Mouse (Mus musculus): ENCODE results near the gene Gpr160. TPM values are rescaled to one million over a fixed set of nuclear protein-coding genes. Genes with fewer than 3 reads are reported as not detected.
"Not testable (repeated sequence)": the region's sequence is repeated elsewhere in the genome, so short reads cannot be mapped to it uniquely, and the experiment has no call there.

Gene Gpr160
- under 1 TPM; 0.50 to 0.81 TPM for total RNA-seq (2021)

DNA sequence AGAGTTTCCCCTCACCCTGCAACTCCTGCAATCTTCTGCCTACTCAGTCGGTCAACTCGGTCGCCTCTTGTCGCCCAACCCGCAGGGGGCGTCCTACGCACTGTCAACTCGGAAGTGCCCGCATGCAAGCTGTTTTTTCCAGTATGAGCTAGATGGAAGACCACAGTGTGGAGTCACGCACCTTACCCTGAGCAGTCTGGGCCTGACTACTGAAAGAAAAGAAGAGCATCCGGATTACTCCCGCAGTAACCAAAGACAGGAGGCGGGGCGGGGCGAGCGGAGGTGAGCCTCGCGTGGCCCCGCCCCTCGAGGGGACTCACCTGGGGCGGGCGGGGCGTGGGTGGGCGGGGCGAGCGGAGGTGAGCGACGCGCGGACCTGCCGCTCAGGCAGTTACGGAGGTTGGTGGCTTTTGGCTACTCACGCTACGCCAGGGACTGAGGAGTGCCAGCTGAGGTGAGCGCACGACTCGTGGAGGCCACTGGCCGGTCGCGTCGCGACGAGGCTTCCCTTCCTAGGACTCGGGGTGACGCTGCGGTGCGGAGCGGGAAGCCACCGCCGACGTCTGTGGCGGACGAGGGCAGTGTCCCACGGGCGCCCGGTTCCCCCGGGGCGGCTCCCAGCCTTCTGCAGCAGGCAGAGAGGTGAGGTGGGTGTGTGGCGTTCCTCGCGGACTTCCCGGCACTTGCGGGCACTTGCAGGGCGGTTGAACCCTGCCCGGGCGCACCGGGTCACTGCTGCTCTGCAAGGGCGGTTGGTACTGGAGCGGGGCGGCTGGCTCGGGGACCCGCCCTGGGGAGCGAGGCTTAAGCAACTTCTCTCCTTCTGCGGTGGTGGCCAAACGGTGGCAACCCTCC, at the start of gene Gpr160:
Gene Gpr160, plus strand, starts transcription at position 347 of the 855 bp plus-strand sequence.
- peak; percentile 66 to 76 for DNase-seq
- intact Hi-C loops (cut with DNase I), result loop anchor here (10.0 kb wide), 1 partner anchor 279 kb away; no protein-coding TSS in a partner anchor

DNA sequence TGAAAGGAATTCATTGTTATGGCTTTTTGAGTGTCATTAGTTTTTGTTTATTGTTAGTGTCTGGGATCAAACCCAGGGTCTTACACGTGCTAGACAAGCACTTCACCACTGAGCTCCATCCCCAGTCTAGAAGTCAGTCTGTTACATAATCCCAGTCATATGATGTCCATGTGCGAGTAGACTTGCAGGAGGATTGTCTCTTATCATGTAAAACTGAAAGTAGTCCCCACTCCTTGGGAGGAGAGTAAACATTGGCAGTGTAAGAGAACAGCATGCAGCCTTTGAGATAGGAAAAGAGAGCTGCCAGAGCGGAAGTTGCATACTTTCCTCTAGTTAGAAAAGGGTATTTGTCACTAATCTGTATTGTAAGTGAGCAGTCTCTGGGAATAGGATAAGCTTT, 42.9 kb upstream of the Gpr160 start:
- peak; percentile 20 to 21 for DNase-seq
- intact Hi-C loops (cut with DNase I), result loop anchor here (5.0 kb wide), 1 partner anchor 211 kb away; the partner anchor contains the start of gene Mynn

DNA sequence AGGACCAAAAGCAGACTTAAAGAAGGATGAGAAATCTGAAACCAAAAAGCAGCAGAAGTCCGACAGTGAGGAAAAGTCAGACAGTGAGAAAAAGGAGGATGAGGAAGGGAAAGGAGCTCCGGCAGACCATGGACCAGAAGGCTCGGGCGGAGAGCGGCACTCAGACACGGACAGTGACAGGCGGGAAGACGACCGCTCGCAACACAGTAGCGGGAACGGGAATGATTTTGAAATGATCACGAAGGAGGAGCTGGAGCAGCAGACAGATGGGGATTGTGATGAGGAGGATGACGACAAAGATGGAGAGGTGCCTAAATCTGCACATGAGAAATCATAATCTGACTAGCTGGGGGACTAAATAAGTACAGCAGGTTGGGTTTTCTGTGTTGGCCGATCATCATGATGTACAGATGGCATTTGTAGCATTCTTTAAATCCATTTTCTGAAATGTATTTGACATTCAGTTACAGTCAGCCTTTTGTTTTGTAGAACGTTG, 37.1 kb upstream of the Gpr160 start:
- intact Hi-C loops (cut with DNase I), result no loop called here
- DNase-seq, result no peak

DNA sequence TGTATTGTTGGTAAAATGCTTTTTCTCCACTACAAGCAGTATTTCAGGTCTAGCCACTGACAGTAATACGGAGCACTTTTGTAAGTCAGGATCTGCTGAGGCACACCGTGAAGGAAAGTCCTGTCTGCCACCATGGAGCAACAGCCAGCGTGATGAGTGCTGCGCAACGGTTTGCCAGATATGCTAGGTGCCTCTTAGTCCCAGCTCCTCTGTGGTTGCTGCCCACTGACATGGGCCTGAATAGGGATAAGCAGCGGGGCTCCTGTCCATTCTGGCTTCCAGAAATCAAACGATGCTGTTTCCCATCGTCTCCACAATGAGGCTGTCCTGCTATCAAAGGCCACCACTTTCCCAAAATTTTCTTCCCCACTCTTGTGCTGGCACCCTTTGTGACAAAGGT, 33.6 kb upstream of the Gpr160 start:
- intact Hi-C loops (cut with DNase I), result no loop called here
- no peak for DNase-seq

DNA sequence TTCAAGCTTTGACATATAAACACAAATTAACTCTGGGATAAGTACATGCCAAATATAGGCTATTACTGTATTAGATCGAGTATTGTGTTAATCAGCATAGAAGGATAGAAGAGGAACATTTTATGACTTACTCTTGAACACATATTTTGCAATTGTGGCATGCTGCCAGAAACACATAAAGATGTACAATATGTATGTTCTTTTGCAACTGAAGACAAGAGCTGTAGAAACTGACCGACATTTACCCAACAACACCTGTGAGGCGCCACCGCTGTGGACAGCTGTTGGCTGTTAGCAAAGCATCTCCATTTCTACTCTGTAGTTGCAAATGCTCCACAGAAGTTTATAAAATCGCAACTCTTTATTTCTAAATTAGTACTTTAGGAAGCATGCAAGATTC, 29.7 kb upstream of the Gpr160 start:
- DNase-seq, result no peak
- intact Hi-C loops (cut with DNase I), result no loop called here

DNA sequence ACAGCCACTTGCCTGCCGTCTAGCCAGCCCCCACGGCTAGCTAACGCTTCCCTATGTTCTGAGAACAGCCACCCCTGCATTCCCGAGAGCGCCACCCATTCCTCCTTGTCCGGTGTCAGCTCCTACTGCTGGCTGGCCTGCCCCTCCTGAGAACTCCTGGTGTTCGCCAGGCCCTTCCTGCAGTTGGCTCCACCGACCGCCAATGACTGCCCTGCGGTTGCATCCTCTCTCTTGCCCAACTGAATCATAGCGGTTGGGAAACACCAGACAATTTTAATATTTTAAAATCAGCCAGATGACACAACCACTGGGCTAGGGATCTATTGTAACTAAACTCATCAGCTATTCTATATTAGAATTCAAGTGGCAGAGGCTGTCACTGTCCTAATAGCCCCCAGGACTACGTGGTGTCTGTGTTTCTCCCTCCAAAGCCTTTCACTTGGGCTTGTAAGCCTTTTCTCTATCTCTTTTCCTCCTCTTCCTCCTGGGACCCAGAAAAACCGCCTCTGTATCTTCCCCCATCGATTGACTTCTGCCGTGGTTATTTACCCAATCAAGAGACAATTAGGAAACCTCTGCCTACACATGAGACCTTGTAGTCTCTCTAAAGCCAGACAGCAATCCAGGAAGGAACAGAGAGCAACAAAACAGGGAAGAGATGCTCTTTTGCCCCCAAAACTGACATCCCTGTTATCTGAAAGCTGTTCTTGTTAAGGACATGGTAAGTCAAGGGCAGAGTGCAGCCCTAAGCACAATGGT, 23.7 kb upstream of the Gpr160 start:
- intact Hi-C loops (cut with DNase I), result no loop called here
- DNase-seq, result no peak

DNA sequence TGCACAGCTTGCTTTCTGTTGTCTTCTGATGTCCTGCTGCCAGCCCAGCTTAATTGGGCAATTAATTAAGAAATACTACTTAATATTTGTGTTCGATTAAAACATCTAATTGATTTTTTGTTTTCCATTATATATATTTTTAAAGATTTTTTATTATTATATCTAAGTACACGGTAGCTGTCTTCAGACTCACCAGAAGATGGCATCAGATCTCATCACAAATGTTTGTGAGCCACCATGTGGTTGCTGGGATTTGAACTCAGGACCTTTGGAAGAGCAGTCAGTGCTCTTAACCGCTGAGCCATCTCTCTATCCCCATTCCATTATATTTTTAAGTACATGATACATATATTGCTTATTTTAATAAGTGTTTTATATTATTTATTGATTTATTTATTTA, 22.5 kb upstream of the Gpr160 start:
- intact Hi-C loops (cut with DNase I), result no loop called here
- no peak for DNase-seq

DNA sequence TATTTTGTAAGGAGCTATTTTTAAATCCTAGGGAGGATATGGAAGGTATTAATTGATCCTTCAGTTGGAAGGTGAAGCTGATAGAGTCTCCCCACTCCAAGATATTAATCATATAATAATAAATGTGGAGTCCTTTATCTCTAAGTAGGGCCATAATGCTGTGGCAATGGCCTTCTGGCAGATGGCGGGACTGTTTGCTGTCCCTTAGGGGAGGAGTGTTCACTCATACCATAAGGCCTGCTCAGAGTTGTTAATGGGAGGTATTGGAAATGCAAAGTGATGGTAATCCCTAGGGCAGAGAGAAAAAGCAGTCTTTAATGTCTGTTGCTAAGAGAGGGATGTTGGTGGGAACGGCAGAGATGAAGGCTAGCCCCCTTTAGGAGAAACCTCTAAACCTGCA, 10.0 kb upstream of the Gpr160 start:
- intact Hi-C loops (cut with DNase I), result no loop called here
- no peak for DNase-seq

DNA sequence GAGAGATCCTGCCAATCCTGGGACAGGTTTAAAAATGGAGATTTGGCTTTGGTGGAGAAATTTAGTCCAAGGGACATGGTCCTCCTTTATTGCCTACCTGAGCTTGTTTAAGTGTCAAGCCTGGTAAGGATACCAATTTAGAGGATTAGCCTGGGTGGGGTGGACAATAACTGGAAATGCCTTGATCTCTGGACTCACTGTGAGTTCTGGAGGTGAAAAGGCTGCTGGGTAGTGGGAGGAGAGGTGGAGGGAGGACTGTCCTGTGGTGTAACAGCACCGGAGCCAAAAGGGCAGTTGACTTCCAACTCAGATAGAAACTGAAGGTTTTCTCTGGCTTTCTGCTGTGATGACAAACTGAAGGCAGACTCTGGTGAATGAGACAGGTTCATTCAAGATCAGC, 8.3 kb upstream of the Gpr160 start:
- intact Hi-C loops (cut with DNase I), result no loop called here
- no peak for DNase-seq

DNA sequence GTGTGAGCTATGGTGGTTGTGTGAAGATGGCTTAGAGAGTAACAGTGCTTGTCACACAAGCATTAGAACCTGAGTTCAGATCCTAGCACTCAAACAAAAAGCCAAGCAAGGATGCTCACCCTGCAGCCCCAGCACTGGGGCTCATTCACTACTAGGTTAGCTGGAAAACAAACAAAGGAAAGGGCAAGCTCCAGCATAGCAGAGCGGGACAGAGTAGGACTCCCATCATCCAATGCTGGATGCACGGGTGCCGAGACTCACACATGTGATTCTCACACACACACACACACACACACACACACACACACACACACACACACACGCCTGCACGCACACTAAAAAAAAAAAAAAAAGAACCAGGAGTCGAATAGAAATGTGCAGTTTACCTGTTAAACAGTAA, 4.3 kb upstream of the Gpr160 start:
- intact Hi-C loops (cut with DNase I), result loop anchor here (10.0 kb wide), 1 partner anchor 283 kb away; no protein-coding TSS in a partner anchor

DNA sequence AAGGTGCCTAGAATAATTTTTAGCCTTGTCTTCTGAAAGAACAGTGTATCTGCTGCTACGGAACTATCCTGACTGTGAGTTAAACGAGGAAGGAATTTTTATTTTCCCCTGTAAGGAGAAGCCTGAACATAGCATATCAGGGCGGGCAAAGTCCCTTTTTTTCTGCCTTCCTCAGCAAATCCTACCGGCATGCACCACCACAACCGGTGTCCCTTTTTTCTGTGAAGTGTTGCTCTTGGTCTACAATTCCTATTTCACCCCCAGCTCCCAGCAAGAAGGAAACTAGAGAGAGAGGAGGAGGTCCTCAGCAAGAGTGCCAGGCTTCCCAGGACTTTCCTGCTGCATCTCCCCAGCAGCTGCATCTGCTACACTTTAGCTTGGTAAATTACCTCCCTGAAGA, 2.2 kb upstream of the Gpr160 start:
- intact Hi-C loops (cut with DNase I), result loop anchor here (10.0 kb wide), 1 partner anchor 281 kb away; no protein-coding TSS in a partner anchor

More for the DNA sequence above, 4.3 kb upstream of the Gpr160 start:
- no peak for DNase-seq

DNA sequence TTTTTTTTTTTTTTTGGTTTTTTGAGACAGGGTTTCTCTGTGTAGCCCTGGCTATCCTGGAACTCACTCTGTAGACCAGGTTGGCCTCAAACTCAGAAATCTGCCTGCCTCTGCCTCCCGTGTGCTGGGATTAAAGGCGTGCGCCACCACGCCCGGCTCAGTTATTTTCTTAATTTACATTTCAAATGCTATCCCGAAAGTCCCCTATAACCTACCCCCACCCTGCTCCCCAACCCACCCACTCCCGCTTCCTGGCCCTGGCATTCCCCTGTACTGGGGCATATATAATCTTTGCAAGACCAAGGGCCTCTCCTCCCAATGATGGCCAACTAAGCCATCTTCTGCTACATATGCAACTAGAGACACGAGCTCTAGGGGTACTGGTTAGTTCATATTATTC, 3.8 kb downstream of the Gpr160 start:
- intact Hi-C loops (cut with DNase I), result loop anchor here (10.0 kb wide), 1 partner anchor 275 kb away; no protein-coding TSS in a partner anchor
- DNase-seq, result not testable (repeated sequence)

More for the DNA sequence above, 2.2 kb upstream of the Gpr160 start:
- no peak for DNase-seq

DNA sequence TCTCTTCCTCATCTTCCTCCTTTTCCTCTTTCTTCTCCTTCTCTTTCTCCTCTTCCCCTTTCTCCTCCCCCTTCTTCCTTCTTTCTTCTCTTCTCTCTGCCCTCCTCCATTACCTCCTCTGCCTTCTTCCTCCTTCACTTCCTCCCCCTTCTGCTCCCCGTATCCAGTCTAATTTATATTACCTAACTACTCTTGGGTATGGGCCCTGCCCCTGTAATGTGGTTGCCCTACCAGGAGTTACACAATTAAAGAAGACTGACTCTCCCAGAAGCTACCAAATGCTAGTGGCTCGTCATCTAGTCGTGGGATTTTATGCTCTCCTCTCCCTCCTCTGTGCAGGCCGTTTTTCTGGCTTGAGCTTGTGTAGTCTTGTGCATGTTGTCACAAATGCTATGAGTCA, 5.0 kb downstream of the Gpr160 start:
- no peak for DNase-seq
- intact Hi-C loops (cut with DNase I), result no loop called here

DNA sequence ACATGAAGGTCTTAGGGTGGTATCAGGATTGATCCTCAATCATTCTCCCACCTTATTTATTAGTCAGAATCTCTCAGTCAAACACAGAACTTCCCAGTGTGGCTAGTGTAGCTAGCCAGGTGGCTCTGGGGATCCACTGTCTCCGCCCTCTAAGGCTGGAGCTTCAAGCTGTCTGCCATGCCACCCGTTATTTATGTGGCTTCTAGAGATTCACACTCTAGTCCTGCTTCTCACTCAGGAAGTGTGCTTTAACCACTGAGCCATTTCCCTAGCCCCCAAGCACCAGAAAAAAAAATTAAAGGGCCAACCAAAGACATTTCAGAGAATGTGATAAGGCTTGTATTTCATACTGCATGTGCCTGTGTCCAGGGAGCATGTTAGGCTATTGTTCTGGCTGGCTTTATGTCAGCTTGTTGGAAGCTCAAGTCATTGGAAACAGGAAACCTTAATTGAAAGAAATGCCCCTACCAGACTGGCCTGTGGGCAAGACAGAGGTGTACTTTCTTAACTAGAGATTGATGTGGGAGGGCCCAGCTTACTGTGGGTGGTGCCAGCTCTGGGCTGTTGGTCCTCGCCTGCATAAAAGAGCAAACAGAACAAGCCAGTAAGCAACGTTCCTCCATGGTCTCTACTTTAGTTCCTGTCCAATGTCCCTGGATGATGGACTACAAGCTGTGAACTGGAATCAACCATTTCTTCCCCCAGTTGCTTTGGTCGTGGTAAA, 8.1 kb downstream of the Gpr160 start:
- intact Hi-C loops (cut with DNase I), result no loop called here

DNA sequence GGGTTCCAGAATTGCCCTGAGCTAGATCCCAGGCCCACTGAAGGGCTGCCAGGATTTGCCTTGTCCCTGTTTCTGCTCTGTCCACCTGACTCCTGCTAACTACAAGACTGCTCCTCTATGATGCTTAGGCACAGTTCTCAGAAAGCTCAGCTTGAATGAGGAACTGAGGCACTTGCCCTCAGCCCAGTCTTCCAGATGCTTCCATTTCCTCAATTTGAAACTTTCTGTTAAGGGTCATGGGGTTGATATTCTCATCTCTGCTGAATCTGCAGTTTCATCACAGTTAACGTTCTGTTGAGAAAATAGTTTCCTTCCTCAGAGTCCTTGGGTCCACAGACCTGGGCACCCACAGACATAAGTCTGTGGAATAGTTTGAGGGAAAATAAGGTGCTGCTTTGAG, 8.9 kb downstream of the Gpr160 start:
- intact Hi-C loops (cut with DNase I), result no loop called here
- peak in 1 of 2 experiments; percentile 7 for DNase-seq

More for the DNA sequence above, 8.1 kb downstream of the Gpr160 start:
- DNase-seq, result no peak

DNA sequence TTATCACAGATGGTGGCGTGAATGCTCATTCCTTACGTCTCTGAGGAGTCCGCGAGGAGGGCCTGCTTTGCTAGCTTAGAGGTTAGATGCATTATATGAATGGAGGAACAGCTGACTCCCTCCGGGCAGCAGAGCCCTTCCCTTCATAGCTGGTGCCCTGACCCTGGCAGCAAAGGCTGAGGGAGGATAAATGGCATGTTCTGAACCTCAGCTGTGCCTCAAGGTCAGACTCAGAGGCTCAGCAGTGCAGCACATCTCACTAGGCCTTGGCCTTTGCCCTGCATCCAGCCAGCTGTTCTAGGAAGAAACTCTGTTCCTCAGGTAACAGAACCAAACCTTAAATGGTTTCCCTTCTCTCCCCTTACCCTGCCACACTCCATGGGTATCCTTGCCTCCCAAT, 12.4 kb downstream of the Gpr160 start:
- DNase-seq, result no peak
- intact Hi-C loops (cut with DNase I), result no loop called here

DNA sequence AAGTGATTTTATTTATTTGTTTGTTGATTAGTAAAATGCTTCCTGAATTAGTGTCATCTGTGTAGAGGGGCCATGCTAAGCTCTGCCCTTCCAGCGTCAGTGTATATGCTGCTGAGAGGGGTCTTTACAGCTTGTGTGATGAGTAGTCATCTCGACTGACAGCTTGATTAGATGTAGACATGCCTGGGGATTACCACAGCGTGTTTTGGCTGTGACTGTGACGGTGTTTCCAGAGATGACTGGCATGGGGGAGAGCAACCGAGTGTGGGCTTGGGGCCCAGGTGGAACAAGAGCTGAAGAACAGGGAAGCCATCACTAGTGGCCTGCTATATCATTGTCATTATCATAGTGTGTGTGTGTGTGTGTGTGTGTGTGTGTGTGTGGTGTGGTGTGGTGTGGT, 12.9 kb downstream of the Gpr160 start:
- DNase-seq, result no peak
- intact Hi-C loops (cut with DNase I), result no loop called here

DNA sequence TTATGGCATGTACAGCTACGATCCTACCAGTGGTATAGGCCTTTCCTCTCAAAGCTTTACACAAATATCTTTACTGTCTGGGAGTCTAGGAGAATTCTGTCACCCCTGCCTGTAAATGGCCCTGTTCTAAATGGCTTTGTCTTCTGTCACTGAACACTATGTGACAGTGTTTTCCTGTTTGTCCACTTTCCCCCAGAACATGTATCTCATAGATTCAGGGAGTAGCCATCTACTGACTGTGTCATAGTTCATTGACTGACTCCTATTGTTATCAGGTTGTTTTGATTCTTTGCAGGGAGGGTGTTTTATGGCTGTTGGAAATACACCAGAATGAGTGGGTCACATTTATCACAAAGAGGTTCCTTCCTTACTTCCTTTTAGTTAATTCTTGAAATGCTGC, 14.2 kb downstream of the Gpr160 start:
- intact Hi-C loops (cut with DNase I), result no loop called here
- DNase-seq, result no peak

DNA sequence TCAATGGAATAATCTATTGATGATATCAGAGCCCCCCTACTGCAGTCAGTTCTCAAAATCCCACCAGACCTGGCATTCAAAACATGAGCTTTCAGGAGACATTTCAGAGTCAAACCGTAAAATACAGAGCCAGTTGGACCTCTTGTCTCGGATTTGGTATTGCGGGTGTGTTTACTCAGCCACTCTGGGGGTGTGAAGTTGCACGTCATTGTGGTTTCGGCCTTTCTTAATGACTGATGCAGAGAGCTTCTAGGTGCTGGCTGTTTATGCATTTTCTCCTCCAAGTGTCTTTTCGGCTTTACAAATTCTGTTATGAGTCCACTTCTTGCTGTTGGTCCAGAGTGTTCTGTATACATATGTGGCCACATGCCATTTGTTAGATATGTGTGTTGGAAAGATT, 21.0 kb downstream of the Gpr160 start:
- no peak for DNase-seq
- intact Hi-C loops (cut with DNase I), result no loop called here

DNA sequence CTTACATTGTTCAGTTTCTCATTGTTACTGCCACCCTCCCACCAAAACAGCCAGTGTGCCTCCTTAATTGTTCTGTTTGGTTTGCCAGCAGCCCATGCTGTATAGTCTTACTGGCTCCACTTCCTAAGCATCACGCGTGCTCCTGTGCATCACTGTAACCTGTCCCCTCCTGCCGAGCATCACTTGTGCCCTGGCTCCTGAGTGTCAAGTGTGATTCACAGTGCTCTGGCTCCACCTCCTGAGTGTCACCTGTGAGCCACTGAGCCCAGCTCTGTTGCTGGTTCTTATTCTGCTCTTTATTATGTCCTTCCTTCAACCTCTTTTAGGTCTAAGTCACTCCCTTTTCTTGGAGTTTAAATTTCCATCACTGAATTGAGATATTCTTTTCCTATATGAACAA, 31.7 kb downstream of the Gpr160 start:
- no peak for DNase-seq
- intact Hi-C loops (cut with DNase I), result no loop called here

DNA sequence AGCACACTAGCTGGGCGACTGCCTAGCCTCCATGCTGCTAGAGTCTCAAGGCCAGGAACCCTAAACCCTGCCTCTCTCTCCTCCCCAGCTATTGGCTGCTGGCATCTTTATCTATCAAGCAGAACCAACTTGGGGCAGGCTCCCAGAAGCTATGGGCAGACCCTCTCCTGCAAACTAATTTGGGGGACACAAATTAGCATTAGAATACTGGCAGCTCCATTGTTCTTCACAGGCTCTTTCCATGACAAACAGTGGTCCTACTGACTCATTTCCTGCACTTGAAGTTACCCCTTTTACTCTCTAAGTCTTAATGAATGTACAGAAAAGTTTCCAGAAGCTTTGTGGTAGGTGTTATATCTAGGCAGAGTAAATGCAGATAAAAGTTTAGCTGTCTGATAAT, 33.3 kb downstream of the Gpr160 start:
- intact Hi-C loops (cut with DNase I), result no loop called here
- no peak for DNase-seq

All from heart, postnatal 10 days (tissue).